Mouse (Mus musculus) hindbrain, postnatal 0 days (tissue): ENCODE measurements around the gene Fan1. TPM values are rescaled to one million over a fixed set of nuclear protein-coding genes. Genes with fewer than 3 reads are reported as not detected.

Experiments used
- ATAC-seq: fragments of 200-750 bp; cut with Nextera tagmentation; 2 replicates; pipeline ENCODE4 v1.8.0; 2017; ENCODE audit warnings: mild to moderate bottlenecking, moderate TSS enrichment, moderate library complexity
- DNase-seq: peaks from one replicate; pipeline ENCODE4 v3.0.0-alpha.2; 2015; ENCODE audit warnings: low spot score
- H3K27ac ChIP-seq: fragments of 300-500 bp; sonication (generic); 2 replicates; pipeline ENCODE4 v1.5.1; 2014; ENCODE audit warnings: mild to moderate bottlenecking
- H3K27me3 ChIP-seq: fragments of 300-500 bp; sonication (generic); 2 replicates; pipeline ENCODE4 v1.6.1; 2014; ENCODE audit warnings: low read length, mixed read lengths; ENCODE audit not compliant: insufficient read depth
- H3K36me3 ChIP-seq: fragments of 300-500 bp; sonication (generic); 2 replicates; pipeline ENCODE4 v1.6.1; 2014; ENCODE audit warnings: low read length, mixed read lengths; ENCODE audit not compliant: insufficient read depth
- H3K4me1 ChIP-seq: fragments of 300-500 bp; sonication (generic); 2 replicates; pipeline ENCODE4 v1.6.1; 2014; ENCODE audit warnings: antibody characterized with exemption, low read length, mixed read lengths; ENCODE audit not compliant: insufficient read depth
- H3K4me2 ChIP-seq: fragments of 300-500 bp; sonication (generic); 2 replicates; pipeline ENCODE4 v1.6.1; 2014; ENCODE audit warnings: low read depth, mild to moderate bottlenecking, low read length, moderate library complexity, mixed read lengths
- H3K4me3 ChIP-seq: fragments of 300-500 bp; sonication (generic); 2 replicates; pipeline ENCODE4 v1.5.1; 2014; ENCODE audit warnings: low read length
- H3K9ac ChIP-seq: fragments of 300-500 bp; sonication (generic); replicated peaks from 2 replicates; pipeline ENCODE4 v1.6.1; 2014; ENCODE audit warnings: mild to moderate bottlenecking, low read length, moderate library complexity, mixed read lengths
- H3K9me3 ChIP-seq: fragments of 300-500 bp; sonication (generic); 2 replicates; pipeline ENCODE4 v1.6.1; 2016; ENCODE audit warnings: low read length, mixed read lengths
- CTCF ChIP-seq: IDR thresholded peaks from 2 replicates; pipeline ENCODE4 v1.5.1; 2016; ENCODE audit warnings: antibody characterized with exemption, control low read depth, low read depth
- WGBS: fragments of 180-500 bp; shearing (Covaris S2); extraction: QIAGEN DNeasy Blood & Tissue Kit; methylation state at CpG from one replicate; pipeline ENCODE4 v1.1.7; 2014; 5-methylcytosine and 5-hydroxymethylcytosine counted together
- polyA plus RNA-seq: library from polyadenylated mRNA; unstranded; fragments of >200 nt; fragmentation: Nextera tagmentation; extraction: Ambion mirVana; gene quantifications from 2 replicates; pipeline ENCODE4 v1.2.1, GENCODE M21; 2015
- total RNA-seq: library from RNA; depleted of rRNA; stranded (reverse); fragments of >200 nt; gene quantifications from 2 replicates; pipeline ENCODE4 v1.2.3, GENCODE M21; 2014

Gene Fan1
- total and polyA plus RNA-seq, 2 experiments from 2014 or later = 5.4 to 9.5 TPM

DNA sequence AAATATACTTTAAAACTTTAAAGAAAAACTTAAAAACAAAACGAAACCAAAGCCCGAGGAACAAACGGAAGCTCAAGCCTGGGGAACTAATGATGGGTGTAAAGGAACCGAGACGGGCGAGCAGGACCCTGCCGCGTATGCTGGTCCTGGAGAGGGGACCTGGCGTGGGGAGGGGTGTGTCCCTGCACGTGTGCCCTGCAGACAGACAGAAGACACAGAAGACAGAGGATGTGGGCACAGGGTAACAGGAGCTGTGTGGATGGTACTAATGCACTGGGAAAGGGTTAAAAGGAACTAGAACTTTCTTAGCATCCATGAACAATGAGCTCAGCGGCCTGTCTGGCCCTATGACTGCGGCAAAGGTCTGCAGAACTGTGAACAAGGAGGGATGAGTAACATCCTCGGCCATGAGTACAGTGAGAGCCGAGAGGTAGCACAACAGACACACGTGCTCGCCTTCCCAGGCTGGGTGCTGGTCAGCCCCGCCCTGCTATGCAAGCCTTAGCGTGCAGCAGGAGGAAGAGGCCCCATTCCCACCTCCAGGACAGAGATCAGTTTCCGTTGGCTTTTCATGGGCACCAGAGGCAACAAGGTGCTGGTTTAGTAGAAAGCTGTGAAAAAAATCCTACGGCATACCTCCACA lies 13.8 kb downstream of the Fan1 start:
- WGBS = 86% methylated on average over 20 of the region's 20 CpGs
- Histone ChIP-seq H3K36me3 (peaks cover 28% of the 10 kb centered on the region), H3K27me3 (no peaks in the 10 kb centered on the region), H3K9me3 (no peaks in the 10 kb centered on the region), H3K4me3 (no peak overlapping the region), H3K27ac (peak overlapping the region; percentile 62; the same call in 1 of the 2 replicates), H3K9ac (no peak overlapping the region), H3K4me1 (no peaks in the 10 kb centered on the region), H3K4me2 (no peak overlapping the region)
- ATAC-seq (peak; percentile 55; the same call in 1 of the 2 replicates), DNase-seq (no peak)
- TF ChIP-seq CTCF = no peak

DNA sequence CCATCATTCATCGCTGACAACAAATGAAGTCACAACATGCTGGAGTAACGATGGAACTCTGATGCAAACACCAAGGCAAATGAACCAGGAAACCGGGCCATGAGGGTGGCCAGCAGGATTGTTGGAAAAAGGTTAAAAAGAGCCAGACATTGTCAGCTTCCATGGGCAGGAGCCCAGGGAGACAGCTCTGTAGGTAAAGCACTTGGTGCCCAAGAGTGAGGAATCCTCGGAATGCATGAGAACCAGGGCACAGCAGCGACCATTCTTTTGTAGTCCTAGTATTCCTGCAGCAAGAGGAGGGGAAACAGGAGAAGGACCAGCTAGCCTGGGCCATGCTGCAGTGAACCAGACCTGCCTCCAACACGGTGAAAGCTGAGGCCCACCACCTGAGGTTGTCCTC lies 15.2 kb downstream of the Fan1 start:
- ATAC-seq (no peak), DNase-seq (no peak)
- H3K36me3 ChIP-seq = peaks cover 20% of the 10 kb centered on the region
- no peaks in the 10 kb centered on the region for H3K9me3 ChIP-seq
- H3K27ac ChIP-seq = no peak overlapping the region
- H3K4me1 ChIP-seq = no peaks in the 10 kb centered on the region; the same call in 1 of the 2 replicates
- WGBS = 70% methylated on average over 6 of the region's 6 CpGs
- TF ChIP-seq CTCF = no peak
- H3K27me3 ChIP-seq = no peaks in the 10 kb centered on the region
- no peak overlapping the region for H3K4me3 ChIP-seq
- no peak overlapping the region for H3K4me2 ChIP-seq
- no peak overlapping the region for H3K9ac ChIP-seq

DNA sequence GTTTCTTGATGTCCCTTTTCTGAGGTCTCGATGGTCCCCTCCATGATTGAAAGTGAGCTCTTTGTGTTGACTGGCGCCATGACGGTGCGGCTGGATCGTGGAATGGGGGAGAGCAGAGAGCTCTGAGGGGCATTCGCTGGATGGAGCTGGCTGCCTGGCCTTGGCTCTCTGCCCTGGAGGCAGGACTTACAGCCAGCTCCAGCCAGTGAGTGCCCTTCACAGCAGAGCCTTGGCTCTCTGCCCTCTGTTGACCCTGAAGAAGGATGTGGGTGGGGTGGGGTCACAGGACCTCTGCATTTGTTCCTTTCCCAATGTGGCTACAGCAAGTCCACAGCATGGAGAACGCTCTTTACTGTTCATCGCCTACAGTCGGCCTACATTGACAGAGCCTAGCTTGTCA lies 16.5 kb downstream of the Fan1 start:
- Histone ChIP-seq H3K27me3 (no peaks in the 10 kb centered on the region), H3K4me2 (no peak overlapping the region), H3K27ac (peak overlapping the region; percentile 64; the same call in 1 of the 2 replicates), H3K36me3 (peaks cover 22% of the 10 kb centered on the region), H3K4me3 (no peak overlapping the region), H3K9ac (no peak overlapping the region), H3K4me1 (no peaks in the 10 kb centered on the region; the same call in 1 of the 2 replicates), H3K9me3 (no peaks in the 10 kb centered on the region)
- WGBS = 59% methylated on average over 9 of the region's 9 CpGs
- DNase-seq (peak; percentile 68), ATAC-seq (peak; percentile 70)
- TF ChIP-seq CTCF = no peak

DNA sequence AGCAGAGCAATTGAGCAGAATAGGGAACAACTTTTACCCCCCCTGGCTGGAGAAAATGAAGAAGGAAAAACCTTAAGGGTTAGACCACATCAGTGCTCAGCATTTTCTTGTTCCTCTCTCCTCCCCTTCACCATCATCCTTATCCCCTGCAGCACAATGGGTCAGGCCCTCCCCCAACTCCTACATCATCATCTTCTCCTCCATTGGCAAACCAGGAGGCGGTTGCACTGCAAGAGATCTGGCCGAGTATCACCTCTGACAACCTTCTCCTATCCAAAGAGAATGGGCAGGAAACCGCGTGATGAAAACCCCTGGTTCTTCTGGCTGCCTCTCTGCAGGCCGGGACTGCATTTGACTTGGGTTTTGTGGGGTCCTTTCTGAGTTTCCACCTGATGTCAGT lies 17.2 kb downstream of the Fan1 start:
- Histone ChIP-seq H3K4me3 (no peak overlapping the region), H3K27me3 (no peaks in the 10 kb centered on the region), H3K9me3 (no peaks in the 10 kb centered on the region), H3K4me1 (peaks cover 3% of the 10 kb centered on the region), H3K27ac (peak overlapping the region; percentile 55), H3K9ac (no peak overlapping the region), H3K36me3 (peaks cover 14% of the 10 kb centered on the region; the same call in 1 of the 2 replicates), H3K4me2 (no peak overlapping the region)
- no peak for TF ChIP-seq CTCF
- 92% methylated on average over 5 of the region's 5 CpGs for WGBS
- no peak for ATAC-seq
- no peak for DNase-seq

DNA sequence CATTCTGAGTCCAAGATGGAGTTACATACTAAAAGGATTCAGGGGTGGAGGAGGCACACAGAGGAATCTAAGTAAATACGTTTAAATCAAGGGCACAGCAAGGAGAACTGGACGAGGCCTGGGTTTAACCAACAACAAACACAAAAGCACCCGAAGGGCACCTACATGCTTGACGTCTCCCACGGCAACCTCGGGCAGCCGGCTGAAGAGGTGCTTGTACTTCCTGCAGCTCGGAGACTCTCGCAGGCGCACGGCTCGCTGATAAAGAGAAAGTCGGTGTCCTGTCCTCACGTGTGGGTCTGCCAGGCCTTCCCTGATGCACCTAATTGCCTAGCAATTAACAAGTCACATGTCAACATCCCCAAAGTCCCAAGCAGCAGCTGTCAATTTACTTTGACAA lies 19.7 kb downstream of the Fan1 start:
- TF ChIP-seq CTCF = no peak
- Histone ChIP-seq H3K27ac (no peak overlapping the region), H3K9me3 (no peaks in the 10 kb centered on the region), H3K27me3 (no peaks in the 10 kb centered on the region), H3K4me1 (peaks cover 10% of the 10 kb centered on the region), H3K36me3 (peaks cover 9% of the 10 kb centered on the region; the same call in 1 of the 2 replicates), H3K9ac (no peak overlapping the region), H3K4me3 (no peak overlapping the region), H3K4me2 (no peak overlapping the region)
- WGBS = 23% methylated on average over 14 of the region's 14 CpGs
- ATAC-seq (no peak), DNase-seq (no peak)

DNA sequence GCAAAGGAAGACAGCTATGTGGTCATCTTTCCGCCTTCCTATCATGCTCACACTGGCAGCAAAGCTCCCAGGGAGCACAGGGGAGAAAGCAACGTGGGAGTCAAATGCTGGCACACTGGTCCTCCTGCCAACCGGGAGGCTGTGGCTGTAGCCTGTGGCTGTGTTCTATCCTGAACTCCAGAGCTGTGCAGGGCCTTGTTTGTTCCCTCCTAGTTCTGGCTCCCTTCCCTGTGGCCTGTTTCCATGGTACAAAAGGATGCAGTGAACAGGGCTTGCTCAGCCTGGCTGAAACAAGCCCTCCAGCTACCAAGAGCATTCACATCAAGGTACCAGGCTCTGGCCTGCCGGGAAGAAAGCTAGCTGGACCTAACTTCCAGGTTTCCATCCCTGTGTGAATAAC lies 22.8 kb downstream of the Fan1 start:
- no peak for TF ChIP-seq CTCF
- Histone ChIP-seq H3K27ac (peak overlapping the region; percentile 78), H3K9ac (no peak overlapping the region; the same call in 1 of the 2 replicates), H3K9me3 (no peaks in the 10 kb centered on the region), H3K36me3 (peaks cover 18% of the 10 kb centered on the region; the same call in 1 of the 2 replicates), H3K4me1 (peaks cover 10% of the 10 kb centered on the region), H3K4me2 (no peak overlapping the region), H3K4me3 (no peak overlapping the region), H3K27me3 (no peaks in the 10 kb centered on the region)
- DNase-seq = peak; percentile 80
- ATAC-seq = peak; percentile 93
- 35% methylated on average over 4 of the region's 4 CpGs for WGBS
